Mouse (Mus musculus) olfactory bulb, adult 2 months (tissue): ENCODE measurements around the gene Car1. TPM values are rescaled to one million over a fixed set of nuclear protein-coding genes. Genes with fewer than 3 reads are reported as not detected.
"Not testable (repeated sequence)": the region's sequence is repeated elsewhere in the genome, so short reads cannot be mapped to it uniquely, and the experiment has no call there.

ENCODE experiments used
- H3K27ac ChIP-seq: fragments of 200-500 bp; 2 replicates; pipeline ENCODE4 v1.5.1; 2012; ENCODE audit warnings: low read depth, low read length; ENCODE audit not compliant: insufficient read depth
- H3K4me1 ChIP-seq: fragments of 200-500 bp; 2 replicates; pipeline ENCODE4 v1.6.1; 2012; ENCODE audit warnings: low read length; ENCODE audit not compliant: control insufficient read depth, insufficient read depth
- H3K4me3 ChIP-seq: fragments of 200-500 bp; 2 replicates; pipeline ENCODE4 v1.5.1; 2012; ENCODE audit warnings: mild to moderate bottlenecking, low read depth, low read length, moderate library complexity; ENCODE audit not compliant: insufficient read depth
- CTCF ChIP-seq: fragments of 200-500 bp; IDR thresholded peaks from 2 replicates; pipeline ENCODE4 v1.5.1; 2012; ENCODE audit warnings: low read depth, mild to moderate bottlenecking, low read length, moderate library complexity; ENCODE audit not compliant: insufficient read depth
- POLR2A ChIP-seq: fragments of 200-500 bp; IDR thresholded peaks from 2 replicates; pipeline ENCODE4 v1.6.1; 2012; ENCODE audit warnings: mild to moderate bottlenecking, low read depth, low read length, moderate library complexity; ENCODE audit not compliant: insufficient read depth
- WGBS: fragments of 180-500 bp; shearing (Covaris S2); methylation state at CpG from one replicate; pipeline ENCODE4 v1.1.7; 2018; 5-methylcytosine and 5-hydroxymethylcytosine counted together
- polyA plus RNA-seq: library from polyadenylated mRNA; stranded (reverse); fragments of >200 nt; gene quantifications from 2 replicates; pipeline ENCODE4 v1.2.4, GENCODE M21; 2012; ENCODE audit warnings: low replicate concordance; ENCODE audit not compliant: missing spikeins, insufficient read depth, insufficient read length

Gene Car1
- polyA plus RNA-seq, 1 experiment: not detected

- no peak overlapping the region for H3K27ac ChIP-seq
- H3K4me3 ChIP-seq: no peak overlapping the region
- no peak for TF ChIP-seq POLR2A
- no peak for TF ChIP-seq CTCF
- WGBS: 92% methylated on average over 3 of the region's 3 CpGs
- no peaks in the 10 kb centered on the region for H3K4me1 ChIP-seq
Observed at GRCm38 (mm10) chr3:14746041-14746440, 62.1 kb downstream of the Car1 start.

GRCm38 (mm10) chr3:14738261-14738660 lies 69.9 kb downstream of the Car1 start:
- WGBS: 87% methylated on average over 2 of the region's 2 CpGs
- Histone ChIP-seq H3K4me1 (no peaks in the 10 kb centered on the region), H3K4me3 (no peak overlapping the region), H3K27ac (no peak overlapping the region)
- TF ChIP-seq CTCF (no peak), POLR2A (no peak)

DNA sequence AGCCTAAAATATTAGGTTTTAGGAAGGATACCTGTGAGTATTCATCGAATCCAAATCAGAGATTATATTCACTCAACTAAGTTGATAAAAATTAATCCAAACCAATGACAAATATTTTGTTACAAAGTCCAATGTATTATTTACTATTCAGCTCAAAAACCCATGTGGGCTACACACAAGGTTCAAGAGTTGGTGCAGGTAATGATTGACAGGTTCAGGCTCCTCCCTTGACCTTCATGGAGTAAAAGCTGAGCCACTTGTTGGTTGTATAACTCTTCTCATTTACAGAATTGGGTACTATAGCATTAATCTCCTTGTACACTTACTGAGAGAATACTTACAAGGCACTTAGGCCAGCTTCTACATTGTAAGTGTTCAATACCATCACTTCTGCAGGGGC lies 80.7 kb downstream of the Car1 start:
- not testable (repeated sequence) for H3K4me3 ChIP-seq, H3K4me1 ChIP-seq, H3K27ac ChIP-seq
- whole genome bisulfite sequencing: 92% methylated on average over 1 of the region's 1 CpGs

- H3K4me1 ChIP-seq, H3K4me3 ChIP-seq, H3K27ac ChIP-seq: not testable (repeated sequence)
Observed at GRCm38 (mm10) chr3:14725462-14725861, 82.7 kb downstream of the Car1 start.

Other genes starting within 250 kb of the Car1 start
- gene 1810022K09Rik, start 197.1 kb downstream of the Car1 start, polyA plus RNA-seq: not detected in 2 replicates
- not detected in 2 replicates for gene Car13, start 166.6 kb downstream of the Car1 start, polyA plus RNA-seq
- not detected in 2 replicates for gene Car3, start 55.1 kb upstream of the Car1 start, polyA plus RNA-seq
- not detected in 2 replicates for gene Car2, start 77.9 kb upstream of the Car1 start, polyA plus RNA-seq